Mouse (Mus musculus): ENCODE measurements around the gene Olfr640. TPM values are rescaled to one million over a fixed set of nuclear protein-coding genes. Genes with fewer than 3 reads are reported as not detected.

The Olfr640 gene
- polyA plus RNA-seq, 1 experiment from 2014 or later: not detected

DNA sequence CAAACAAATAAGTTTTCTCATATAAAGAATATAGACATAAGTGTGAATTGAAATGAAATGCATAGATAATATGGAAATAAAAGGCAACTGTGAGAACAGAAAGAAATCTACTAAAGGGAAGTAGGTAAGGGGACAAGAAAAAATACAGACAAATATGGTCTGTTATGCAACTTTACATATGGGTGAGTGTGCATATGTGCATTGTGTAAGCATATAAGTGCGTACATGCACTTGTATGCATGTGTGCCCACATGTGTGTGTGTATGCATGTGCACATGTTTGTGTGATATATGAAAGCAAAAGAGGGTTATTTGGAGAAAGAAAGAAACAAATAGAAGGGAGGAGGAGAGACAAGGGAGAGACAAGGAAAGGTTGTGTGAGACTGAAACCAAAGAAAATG lies 6.4 kb downstream of the Olfr640 start:
- Histone ChIP-seq H3K27me3 (replicated peaks; ENCODE audit: control insufficient read depth, insufficient read depth, low read length) (no peaks in the 10 kb centered on the region), H3K36me3 (ENCODE audit: control insufficient read depth, insufficient read depth, low read length) (no peaks in the 10 kb centered on the region), H3K9me3 (replicated peaks; ENCODE audit: control insufficient read depth, low read length) (no peaks in the 10 kb centered on the region), H3K27ac (ENCODE audit: low read depth, low read length) (no peak overlapping the region), H3K4me3 (ENCODE audit: low read depth, low read length) (no peak overlapping the region), H3K9ac (ENCODE audit: low read length) (no peak overlapping the region), H3K4me1 (ENCODE audit: control insufficient read depth, insufficient read depth, low read length) (no peaks in the 10 kb centered on the region), H3K4me2 (ENCODE audit: low read length) (no peak overlapping the region)
- ATAC-seq: no peak
- 83% methylated on average over 1 of the region's 1 CpGs for WGBS
- DNase-seq (ENCODE audit: low spot score): no peak

DNA sequence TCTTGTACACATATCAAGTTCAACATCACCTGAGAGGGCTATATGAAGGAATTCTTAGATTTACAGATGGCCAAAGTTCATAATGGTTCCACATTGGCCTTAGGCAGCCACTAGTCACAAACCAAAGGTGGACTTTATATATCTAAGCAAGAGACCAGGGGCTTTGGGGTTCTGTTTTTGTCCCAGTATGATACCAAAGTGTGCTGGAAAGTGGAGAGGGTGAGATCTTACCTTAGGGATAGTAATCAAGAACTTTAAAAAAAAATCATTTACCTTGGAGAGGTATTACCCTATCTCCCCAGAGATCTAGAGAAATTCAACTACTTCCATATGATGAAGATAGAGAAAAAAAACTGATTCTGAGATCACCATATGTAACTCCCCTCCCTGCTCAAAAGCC lies 8.2 kb downstream of the Olfr640 start, which contains the start of gene Olfr639:
Olfr639 (minus strand) TSS at position 101 of the 400 bp plus-strand sequence.
- no peak within 1 kb of the TSS for H3K9ac ChIP-seq (ENCODE audit: low read length)
- DNase-seq (ENCODE audit: low spot score) (no peak), ATAC-seq (no peak)
- no peaks in the 10 kb centered on the region for H3K9me3 ChIP-seq (replicated peaks; ENCODE audit: control insufficient read depth, low read length)
- H3K27ac ChIP-seq (ENCODE audit: low read depth, low read length): no peak within 1 kb of the TSS
- H3K4me2 ChIP-seq (ENCODE audit: low read length): no peak within 1 kb of the TSS
- H3K36me3 ChIP-seq (ENCODE audit: control insufficient read depth, insufficient read depth, low read length): no peaks in the 10 kb centered on the region
- H3K27me3 ChIP-seq (replicated peaks; ENCODE audit: control insufficient read depth, insufficient read depth, low read length): no peaks in the 10 kb centered on the region
- H3K4me3 ChIP-seq (ENCODE audit: low read depth, low read length): no peak within 1 kb of the TSS
- no peaks in the 10 kb centered on the region for H3K4me1 ChIP-seq (ENCODE audit: control insufficient read depth, insufficient read depth, low read length)

DNA sequence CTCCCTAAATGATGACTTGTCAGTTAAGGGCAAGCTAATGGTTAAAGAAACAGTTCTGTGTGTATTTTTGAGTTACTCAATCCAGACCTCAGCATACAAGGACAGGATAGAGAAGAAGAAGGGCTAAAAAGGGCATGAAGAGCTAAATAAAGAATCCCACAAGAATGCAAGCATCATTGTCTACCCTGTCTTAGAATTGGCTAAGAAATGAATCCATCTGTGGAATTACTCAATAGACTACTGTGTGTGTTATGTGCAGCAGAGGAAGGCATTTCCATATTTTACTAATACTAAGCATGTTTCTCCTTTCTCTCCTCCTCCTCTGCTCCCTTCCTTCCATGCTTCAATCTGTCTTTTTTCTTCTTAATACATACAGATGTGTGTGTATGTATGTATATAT lies 26.2 kb downstream of the Olfr640 start:
- no peak for ATAC-seq

DNA sequence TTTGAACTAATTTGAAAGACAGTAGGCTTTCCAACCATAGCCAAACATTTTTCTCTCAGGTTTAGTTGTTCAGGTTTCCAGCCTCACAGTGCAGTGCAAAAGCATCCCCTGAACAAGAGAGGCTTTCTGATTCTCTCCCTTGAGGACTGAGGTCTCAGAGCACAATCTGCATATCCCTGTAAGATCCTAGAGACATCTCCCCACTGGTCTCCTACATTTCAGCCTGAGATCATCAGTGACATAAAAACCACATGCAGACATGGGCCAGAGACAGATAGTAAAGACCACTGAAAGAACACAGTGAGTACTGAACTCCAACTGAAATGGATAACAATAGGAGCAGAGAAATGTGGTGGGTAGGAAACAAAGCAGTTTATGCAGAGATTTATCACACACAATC lies 26.9 kb downstream of the Olfr640 start, which contains the start of gene Olfr638:
Olfr638 (plus strand) TSS at position 301 of the 400 bp plus-strand sequence.
- H3K27me3 ChIP-seq (replicated peaks; ENCODE audit: control insufficient read depth, insufficient read depth, low read length): no peaks in the 10 kb centered on the region
- no peak within 1 kb of the TSS for H3K9ac ChIP-seq (ENCODE audit: low read length)
- ATAC-seq: no peak

More for the DNA sequence above, 26.2 kb downstream of the Olfr640 start:
- Histone ChIP-seq H3K4me1 (ENCODE audit: control insufficient read depth, insufficient read depth, low read length) (no peaks in the 10 kb centered on the region), H3K27me3 (replicated peaks; ENCODE audit: control insufficient read depth, insufficient read depth, low read length) (no peaks in the 10 kb centered on the region), H3K4me2 (ENCODE audit: low read length) (no peak overlapping the region), H3K36me3 (ENCODE audit: control insufficient read depth, insufficient read depth, low read length) (no peaks in the 10 kb centered on the region), H3K9ac (ENCODE audit: low read length) (no peak overlapping the region), H3K9me3 (replicated peaks; ENCODE audit: control insufficient read depth, low read length) (no peaks in the 10 kb centered on the region), H3K27ac (ENCODE audit: low read depth, low read length) (no peak overlapping the region), H3K4me3 (ENCODE audit: low read depth, low read length) (no peak overlapping the region)
- DNase-seq (ENCODE audit: low spot score): no peak

DNA sequence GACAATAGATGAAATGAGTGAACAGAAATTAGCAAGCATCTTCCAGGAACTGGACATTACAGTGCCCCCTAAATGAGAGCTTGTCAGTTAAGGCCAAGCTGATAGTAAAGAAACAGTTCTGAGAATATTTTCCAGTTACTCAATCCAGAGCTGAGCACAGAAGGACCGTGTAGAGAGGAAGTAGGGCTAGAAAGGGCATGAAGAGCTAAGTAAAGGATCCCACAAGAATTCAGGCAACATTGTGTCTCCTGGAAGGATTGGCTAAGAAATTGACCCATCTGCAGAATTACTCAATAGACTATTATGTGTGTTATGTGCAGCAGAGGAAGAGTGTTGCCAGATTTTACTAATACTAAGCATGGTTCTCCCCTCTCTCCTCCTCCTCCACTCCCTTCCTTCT lies 53.6 kb downstream of the Olfr640 start:
- DNase-seq (ENCODE audit: low spot score) (no peak), ATAC-seq (no peak)
- no peaks in the 10 kb centered on the region for H3K36me3 ChIP-seq (ENCODE audit: control insufficient read depth, insufficient read depth, low read length)
- H3K27me3 ChIP-seq (replicated peaks; ENCODE audit: control insufficient read depth, insufficient read depth, low read length): no peaks in the 10 kb centered on the region
- H3K4me3 ChIP-seq (ENCODE audit: low read depth, low read length): no peak overlapping the region
- no peaks in the 10 kb centered on the region for H3K9me3 ChIP-seq (replicated peaks; ENCODE audit: control insufficient read depth, low read length)
- no peak overlapping the region for H3K9ac ChIP-seq (ENCODE audit: low read length)
- H3K4me2 ChIP-seq (ENCODE audit: low read length): no peak overlapping the region
- no peak overlapping the region for H3K27ac ChIP-seq (ENCODE audit: low read depth, low read length)
- H3K4me1 ChIP-seq (ENCODE audit: control insufficient read depth, insufficient read depth, low read length): no peaks in the 10 kb centered on the region
- WGBS: 74% methylated on average over 1 of the region's 1 CpGs

More for the DNA sequence above, 26.9 kb downstream of the Olfr640 start, which contains the start of gene Olfr638:
- no peak for DNase-seq (ENCODE audit: low spot score)
- H3K9me3 ChIP-seq (replicated peaks; ENCODE audit: control insufficient read depth, low read length): no peaks in the 10 kb centered on the region
- H3K36me3 ChIP-seq (ENCODE audit: control insufficient read depth, insufficient read depth, low read length): no peaks in the 10 kb centered on the region
- H3K4me1 ChIP-seq (ENCODE audit: control insufficient read depth, insufficient read depth, low read length): no peaks in the 10 kb centered on the region
- no peak within 1 kb of the TSS for H3K27ac ChIP-seq (ENCODE audit: low read depth, low read length)
- no peak within 1 kb of the TSS for H3K4me2 ChIP-seq (ENCODE audit: low read length)
- H3K4me3 ChIP-seq (ENCODE audit: low read depth, low read length): no peak within 1 kb of the TSS

DNA sequence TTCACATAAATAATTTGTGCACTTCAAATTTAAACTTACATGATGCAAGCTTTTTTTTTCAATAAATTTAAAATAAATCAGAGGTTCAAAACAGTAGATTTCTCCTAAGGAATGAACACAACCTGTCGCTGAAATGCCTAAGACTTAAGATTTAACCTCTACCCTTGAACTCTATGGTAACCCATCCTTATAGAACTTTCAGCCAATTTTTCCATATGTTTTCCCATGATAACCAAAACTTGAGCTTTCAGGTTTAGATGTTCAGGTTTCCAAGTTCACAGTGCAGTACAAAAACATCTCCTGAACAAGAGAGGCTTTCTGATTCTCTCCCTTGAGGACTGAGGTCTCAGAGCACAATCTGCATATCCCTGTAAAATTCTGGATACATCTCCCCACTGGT lies 54.5 kb downstream of the Olfr640 start, which contains the start of gene Olfr635:
Olfr635 (plus strand) TSS at position 301 of the 400 bp plus-strand sequence.
- WGBS: 76% methylated on average over 1 of the region's 1 CpGs
- Histone ChIP-seq H3K9ac (ENCODE audit: low read length) (no peak within 1 kb of the TSS), H3K4me1 (ENCODE audit: control insufficient read depth, insufficient read depth, low read length) (no peaks in the 10 kb centered on the region), H3K4me2 (ENCODE audit: low read length) (no peak within 1 kb of the TSS), H3K27ac (ENCODE audit: low read depth, low read length) (no peak within 1 kb of the TSS), H3K36me3 (ENCODE audit: control insufficient read depth, insufficient read depth, low read length) (no peaks in the 10 kb centered on the region), H3K27me3 (replicated peaks; ENCODE audit: control insufficient read depth, insufficient read depth, low read length) (no peaks in the 10 kb centered on the region), H3K9me3 (replicated peaks; ENCODE audit: control insufficient read depth, low read length) (no peaks in the 10 kb centered on the region), H3K4me3 (ENCODE audit: low read depth, low read length) (no peak within 1 kb of the TSS)
- ATAC-seq (no peak), DNase-seq (ENCODE audit: low spot score) (no peak)

Other genes with a start within 250 kb of the Olfr640 start
- gene Olfr68, start 245.9 kb downstream of the Olfr640 start, polyA plus RNA-seq (2014; fragmentation: Nextera tagmentation; extraction: Ambion mirVana): not detected in 2 replicates
- not detected in 2 replicates for gene Olfr67, start 233.8 kb downstream of the Olfr640 start, polyA plus RNA-seq (2014; fragmentation: Nextera tagmentation; extraction: Ambion mirVana)
- gene Hbb-bt, start 211.6 kb downstream of the Olfr640 start, polyA plus RNA-seq (2014; fragmentation: Nextera tagmentation; extraction: Ambion mirVana): 1,580 and 1,724 TPM in 2 replicates
- 3,810 and 4,891 TPM in 2 replicates for gene Hbb-bs, start 197.5 kb downstream of the Olfr640 start, polyA plus RNA-seq (2014; fragmentation: Nextera tagmentation; extraction: Ambion mirVana)
- not detected in 2 replicates for gene Hbb-bh2, start 185.1 kb downstream of the Olfr640 start, polyA plus RNA-seq (2014; fragmentation: Nextera tagmentation; extraction: Ambion mirVana)
- 0.90 and 2.5 TPM in 2 replicates for gene Hbb-bh1, start 182.4 kb downstream of the Olfr640 start, polyA plus RNA-seq (2014; fragmentation: Nextera tagmentation; extraction: Ambion mirVana)
- 152 and 669 TPM in 2 replicates for gene Hbb-y, start 172.4 kb downstream of the Olfr640 start, polyA plus RNA-seq (2014; fragmentation: Nextera tagmentation; extraction: Ambion mirVana)
- not detected in 2 replicates for gene Olfr66, start 139.3 kb downstream of the Olfr640 start, polyA plus RNA-seq (2014; fragmentation: Nextera tagmentation; extraction: Ambion mirVana)
- gene Olfr64, start 131.1 kb downstream of the Olfr640 start, polyA plus RNA-seq (2014; fragmentation: Nextera tagmentation; extraction: Ambion mirVana): not detected in 2 replicates
- gene Olfr65, start 122.1 kb downstream of the Olfr640 start, polyA plus RNA-seq (2014; fragmentation: Nextera tagmentation; extraction: Ambion mirVana): not detected in 2 replicates
- gene Olfr631, start 96.7 kb downstream of the Olfr640 start, polyA plus RNA-seq (2014; fragmentation: Nextera tagmentation; extraction: Ambion mirVana): not detected in 2 replicates
- gene Olfr632, start 91.2 kb downstream of the Olfr640 start, polyA plus RNA-seq (2014; fragmentation: Nextera tagmentation; extraction: Ambion mirVana): not detected in 2 replicates
- gene Olfr633, start 81.1 kb downstream of the Olfr640 start, polyA plus RNA-seq (2014; fragmentation: Nextera tagmentation; extraction: Ambion mirVana): not detected in 2 replicates
- gene Olfr635, start 54.4 kb downstream of the Olfr640 start, polyA plus RNA-seq (2014; fragmentation: Nextera tagmentation; extraction: Ambion mirVana): not detected in 2 replicates
- not detected in 2 replicates for gene Olfr638, start 26.8 kb downstream of the Olfr640 start, polyA plus RNA-seq (2014; fragmentation: Nextera tagmentation; extraction: Ambion mirVana)
- gene Olfr639, start 8.3 kb downstream of the Olfr640 start, polyA plus RNA-seq (2014; fragmentation: Nextera tagmentation; extraction: Ambion mirVana): not detected in 2 replicates
- not detected in 2 replicates for gene Olfr641, start 9.9 kb upstream of the Olfr640 start, polyA plus RNA-seq (2014; fragmentation: Nextera tagmentation; extraction: Ambion mirVana)
- not detected in 2 replicates for gene Olfr642, start 27.1 kb upstream of the Olfr640 start, polyA plus RNA-seq (2014; fragmentation: Nextera tagmentation; extraction: Ambion mirVana)
- not detected in 2 replicates for gene 4930516K23Rik, start 35.9 kb upstream of the Olfr640 start, polyA plus RNA-seq (2014; fragmentation: Nextera tagmentation; extraction: Ambion mirVana)
- gene Olfr644, start 46.3 kb upstream of the Olfr640 start, polyA plus RNA-seq (2014; fragmentation: Nextera tagmentation; extraction: Ambion mirVana): not detected in 2 replicates
- gene Olfr645, start 59.9 kb upstream of the Olfr640 start, polyA plus RNA-seq (2014; fragmentation: Nextera tagmentation; extraction: Ambion mirVana): not detected in 2 replicates
- not detected in 2 replicates for gene Olfr646, start 79.3 kb upstream of the Olfr640 start, polyA plus RNA-seq (2014; fragmentation: Nextera tagmentation; extraction: Ambion mirVana)
- gene Ubqln5, start 104.3 kb upstream of the Olfr640 start, polyA plus RNA-seq (2014; fragmentation: Nextera tagmentation; extraction: Ambion mirVana): not detected in 2 replicates
- not detected in 2 replicates for gene Olfr643, start 111.8 kb upstream of the Olfr640 start, polyA plus RNA-seq (2014; fragmentation: Nextera tagmentation; extraction: Ambion mirVana)
- gene Ubqln3, start 117.7 kb upstream of the Olfr640 start, polyA plus RNA-seq (2014; fragmentation: Nextera tagmentation; extraction: Ambion mirVana): not detected in 2 replicates
- gene Ubqlnl, start 125.0 kb upstream of the Olfr640 start, polyA plus RNA-seq (2014; fragmentation: Nextera tagmentation; extraction: Ambion mirVana): not detected in 2 replicates
- not detected in 2 replicates for gene Olfm5, start 139.3 kb upstream of the Olfr640 start, polyA plus RNA-seq (2014; fragmentation: Nextera tagmentation; extraction: Ambion mirVana)
- 0.27 and 0.33 TPM in 2 replicates for gene Olfr648, start 157.8 kb upstream of the Olfr640 start, polyA plus RNA-seq (2014; fragmentation: Nextera tagmentation; extraction: Ambion mirVana)
- not detected in 2 replicates for gene Olfr649, start 170.4 kb upstream of the Olfr640 start, polyA plus RNA-seq (2014; fragmentation: Nextera tagmentation; extraction: Ambion mirVana)
- 0.27 TPM in 1 of 2 replicates, not detected in the other for gene Trim6, start 193.2 kb upstream of the Olfr640 start, polyA plus RNA-seq (2014; fragmentation: Nextera tagmentation; extraction: Ambion mirVana)
- 0.47 and 0.53 TPM in 2 replicates for gene Trim34a, start 218.9 kb upstream of the Olfr640 start, polyA plus RNA-seq (2014; fragmentation: Nextera tagmentation; extraction: Ambion mirVana)

Data from forebrain, embryonic 14.5 days (tissue).